Mouse (Mus musculus): ENCODE results near the gene Aacs. TPM values are rescaled to one million over a fixed set of nuclear protein-coding genes. Genes with fewer than 3 reads are reported as not detected.
A peak's percentile ranks its signal among the peaks of the same experiment; 100 is the strongest.

The Aacs gene
- polyA plus RNA-seq, 1 experiment from 2014 or later, result 95.9 TPM

GRCm38 (mm10) chr5:125470713-125471112, 4.9 kb upstream of the Aacs start:
- Histone ChIP-seq H3K4me2 (no peak overlapping the region), H3K9me3 (no peaks in the 10 kb centered on the region), H3K4me1 (peaks cover 5% of the 10 kb centered on the region; the same call in 1 of the 2 replicates), H3K9ac (no peak overlapping the region), H3K4me3 (no peak overlapping the region), H3K36me3 (replicated peaks) (no peaks in the 10 kb centered on the region), H3K27me3 (replicated peaks) (no peaks in the 10 kb centered on the region), H3K27ac (no peak overlapping the region)
- no peak for ATAC-seq (replicated peaks)
- WGBS, result 78% methylated on average over 4 of the region's 4 CpGs

GRCm38 (mm10) chr5:125472796-125473475, 2.7 kb upstream of the Aacs start:
- 80% methylated on average over 9 of the region's 9 CpGs for WGBS
- H3K27me3 ChIP-seq (replicated peaks), result no peaks in the 10 kb centered on the region
- no peak for ATAC-seq (replicated peaks)
- no peaks in the 10 kb centered on the region for H3K9me3 ChIP-seq
- no peak overlapping the region for H3K27ac ChIP-seq
- no peak overlapping the region for H3K9ac ChIP-seq
- peaks cover 23% of the 10 kb centered on the region for H3K4me1 ChIP-seq
- H3K4me2 ChIP-seq, result no peak overlapping the region
- H3K4me3 ChIP-seq, result no peak overlapping the region
- no peaks in the 10 kb centered on the region for H3K36me3 ChIP-seq (replicated peaks)

- Histone ChIP-seq H3K27me3 (replicated peaks) (no peaks in the 10 kb centered on the region), H3K4me3 (peak overlapping the region; percentile 83), H3K9ac (peak overlapping the region; percentile 6; the same call in 1 of the 2 replicates), H3K4me2 (peak overlapping the region; percentile 78), H3K4me1 (peaks cover 33% of the 10 kb centered on the region), H3K36me3 (replicated peaks) (no peaks in the 10 kb centered on the region), H3K27ac (peak overlapping the region; percentile 86), H3K9me3 (no peaks in the 10 kb centered on the region)
- no peak for ATAC-seq (replicated peaks)
- WGBS, result 60% methylated on average over 12 of the region's 12 CpGs
Observed at GRCm38 (mm10) chr5:125475030-125475429, 584 bp upstream of the Aacs start.

- Histone ChIP-seq H3K4me2 (peak overlapping the region; percentile 78), H3K27ac (peak overlapping the region; percentile 86), H3K9ac (peak overlapping the region; percentile 82), H3K4me1 (peaks cover 42% of the 10 kb centered on the region), H3K27me3 (replicated peaks) (no peaks in the 10 kb centered on the region), H3K4me3 (peak overlapping the region; percentile 83), H3K9me3 (no peaks in the 10 kb centered on the region), H3K36me3 (replicated peaks) (no peaks in the 10 kb centered on the region)
- 7% methylated on average over 5 of the region's 5 CpGs for WGBS
- ATAC-seq (replicated peaks), result no peak
Observed at GRCm38 (mm10) chr5:125476286-125476625, 642 bp downstream of the Aacs start.

- Histone ChIP-seq H3K9me3 (no peaks in the 10 kb centered on the region), H3K4me3 (peak overlapping the region; percentile 83), H3K27me3 (replicated peaks) (no peaks in the 10 kb centered on the region), H3K9ac (peak overlapping the region; percentile 82), H3K27ac (no peak overlapping the region), H3K4me1 (peaks cover 42% of the 10 kb centered on the region), H3K4me2 (peak overlapping the region; percentile 78), H3K36me3 (replicated peaks) (no peaks in the 10 kb centered on the region)
- 66% methylated on average over 7 of the region's 7 CpGs for WGBS
- no peak for ATAC-seq (replicated peaks)
Observed at GRCm38 (mm10) chr5:125476799-125477198, 1.2 kb downstream of the Aacs start.

GRCm38 (mm10) chr5:125477533-125477932, 1.9 kb downstream of the Aacs start:
- peak overlapping the region; percentile 78 for H3K4me2 ChIP-seq
- no peaks in the 10 kb centered on the region for H3K9me3 ChIP-seq
- peaks cover 42% of the 10 kb centered on the region for H3K4me1 ChIP-seq
- H3K36me3 ChIP-seq (replicated peaks), result no peaks in the 10 kb centered on the region; the same call in 1 of the 2 replicates
- no peak overlapping the region for H3K9ac ChIP-seq
- H3K27me3 ChIP-seq (replicated peaks), result no peaks in the 10 kb centered on the region
- H3K4me3 ChIP-seq, result peak overlapping the region; percentile 83
- H3K27ac ChIP-seq, result no peak overlapping the region
- no peak for ATAC-seq (replicated peaks)
- WGBS, result 71% methylated on average over 7 of the region's 7 CpGs

GRCm38 (mm10) chr5:125478037-125478436, 2.4 kb downstream of the Aacs start:
- ATAC-seq (replicated peaks), result no peak
- H3K27ac ChIP-seq, result no peak overlapping the region
- H3K4me2 ChIP-seq, result peak overlapping the region; percentile 78
- peaks cover 4% of the 10 kb centered on the region; the same call in 1 of the 2 replicates for H3K36me3 ChIP-seq (replicated peaks)
- no peaks in the 10 kb centered on the region for H3K27me3 ChIP-seq (replicated peaks)
- no peaks in the 10 kb centered on the region for H3K9me3 ChIP-seq
- H3K4me1 ChIP-seq, result peaks cover 42% of the 10 kb centered on the region
- WGBS, result 90% methylated on average over 7 of the region's 7 CpGs
- 0 out of 2 replicates have a peak overlapping the region, but pooled peaks have one; percentile 83 for H3K4me3 ChIP-seq
- no peak overlapping the region for H3K9ac ChIP-seq

- H3K4me2 ChIP-seq, result no peak overlapping the region
- ATAC-seq (replicated peaks), result no peak
- WGBS, result 91% methylated on average over 3 of the region's 3 CpGs
- peaks cover 42% of the 10 kb centered on the region for H3K4me1 ChIP-seq
- no peak overlapping the region for H3K4me3 ChIP-seq
- H3K27ac ChIP-seq, result no peak overlapping the region
- no peak overlapping the region for H3K9ac ChIP-seq
- no peaks in the 10 kb centered on the region for H3K27me3 ChIP-seq (replicated peaks)
- H3K9me3 ChIP-seq, result no peaks in the 10 kb centered on the region
- peaks cover 6% of the 10 kb centered on the region; the same call in 1 of the 2 replicates for H3K36me3 ChIP-seq (replicated peaks)
Observed at GRCm38 (mm10) chr5:125479376-125479775, 3.8 kb downstream of the Aacs start.

GRCm38 (mm10) chr5:125480434-125481231, 5.0 kb downstream of the Aacs start:
- no peaks in the 10 kb centered on the region for H3K27me3 ChIP-seq (replicated peaks)
- H3K9me3 ChIP-seq, result no peaks in the 10 kb centered on the region
- H3K36me3 ChIP-seq (replicated peaks), result peaks cover 12% of the 10 kb centered on the region; the same call in 1 of the 2 replicates
- H3K9ac ChIP-seq, result no peak overlapping the region
- no peak overlapping the region for H3K27ac ChIP-seq
- no peak for ATAC-seq (replicated peaks)
- WGBS, result 73% methylated on average over 11 of the region's 11 CpGs
- peaks cover 37% of the 10 kb centered on the region for H3K4me1 ChIP-seq
- no peak overlapping the region for H3K4me2 ChIP-seq
- no peak overlapping the region for H3K4me3 ChIP-seq

- Histone ChIP-seq H3K36me3 (replicated peaks) (peaks cover 12% of the 10 kb centered on the region; the same call in 1 of the 2 replicates), H3K9ac (no peak overlapping the region), H3K9me3 (no peaks in the 10 kb centered on the region), H3K4me2 (no peak overlapping the region), H3K4me3 (no peak overlapping the region), H3K4me1 (peaks cover 27% of the 10 kb centered on the region), H3K27me3 (replicated peaks) (no peaks in the 10 kb centered on the region), H3K27ac (no peak overlapping the region)
- 91% methylated on average over 7 of the region's 7 CpGs for WGBS
- no peak for ATAC-seq (replicated peaks)
Observed at GRCm38 (mm10) chr5:125482474-125482873, 6.9 kb downstream of the Aacs start.

- no peaks in the 10 kb centered on the region for H3K27me3 ChIP-seq (replicated peaks)
- ATAC-seq (replicated peaks), result no peak
- peaks cover 12% of the 10 kb centered on the region; the same call in 1 of the 2 replicates for H3K36me3 ChIP-seq (replicated peaks)
- no peak overlapping the region for H3K4me2 ChIP-seq
- 78% methylated on average over 6 of the region's 6 CpGs for WGBS
- H3K9ac ChIP-seq, result no peak overlapping the region
- peaks cover 13% of the 10 kb centered on the region for H3K4me1 ChIP-seq
- no peak overlapping the region for H3K27ac ChIP-seq
- no peak overlapping the region for H3K4me3 ChIP-seq
- H3K9me3 ChIP-seq, result no peaks in the 10 kb centered on the region
Observed at GRCm38 (mm10) chr5:125483712-125484611, 8.3 kb downstream of the Aacs start.
